29 mouse cellular contexts compared by ENCODE assay signal in genomic region chr7:28719650-28720049, GRCm38 (mm10). TPM values are rescaled to one million over a fixed set of nuclear protein-coding genes. Genes with fewer than 3 reads are reported as not detected.
DNase-seq lines count a peak whose midpoint lies in the region; TF ChIP-seq lines count a peak whose summit lies in the region.
"Had no signal": no experiment of that assay in that cellular context is flagged by ENCODE, and none has a peak within 500 bp of the region (broad histone marks: within the 10 kb centered on the region; RNA-seq: fewer than 3 reads in every experiment).

No protein-coding gene starts in this region.

- H3K27ac ChIP-seq in ES-Bruce4 (ENCODE audit: insufficient read depth, low read length), result peak overlapping the region; percentile 68
- H3K27ac ChIP-seq: embryonic facial prominence, embryonic 12.5 days; embryonic facial prominence, embryonic 15.5 days; forebrain, embryonic 10.5 days; forebrain, embryonic 12.5 days had no signal

- peak overlapping the region; percentile 45 for H3K4me2 ChIP-seq in myocyte (ENCODE audit: low read depth)
- H3K4me2 ChIP-seq: embryonic facial prominence, embryonic 12.5 days; embryonic facial prominence, embryonic 15.5 days; forebrain, embryonic 12.5 days had no signal

- peaks cover 8% of the 10 kb centered on the region for H3K9me3 ChIP-seq in ES-Bruce4 (replicated peaks; ENCODE audit: control insufficient read depth, insufficient read depth, low read length, poor library complexity, severe bottlenecking)
- H3K9me3 ChIP-seq: embryonic facial prominence, embryonic 12.5 days; embryonic facial prominence, embryonic 15.5 days; forebrain, embryonic 10.5 days; forebrain, embryonic 12.5 days had no signal

- peaks cover 6% of the 10 kb centered on the region for H3K4me1 ChIP-seq in ES-Bruce4 (ENCODE audit: control insufficient read depth, insufficient read depth, low read length)

- no peak for TF ChIP-seq EP300 in ES-Bruce4 (IDR thresholded peaks at IDR 0.05; ENCODE audit: insufficient read depth, low read depth, low read length)

- H3K4me3 ChIP-seq in ES-Bruce4 (ENCODE audit: low read depth, low read length) (no peak overlapping the region), myocyte (peak overlapping the region; percentile 64)
- H3K4me3 ChIP-seq: embryonic facial prominence, embryonic 12.5 days; embryonic facial prominence, embryonic 15.5 days; erythroblast, embryonic 14.5 days; forebrain, embryonic 10.5 days; forebrain, embryonic 12.5 days had no signal

- H3K36me3 ChIP-seq in ES-Bruce4 (ENCODE audit: control insufficient read depth, insufficient read depth, low read length, poor library complexity, severe bottlenecking) (0 out of 2 replicates have a peak, but pooled peaks cover 2% of the 10 kb centered on the region), myocyte (ENCODE audit: control insufficient read depth, insufficient read depth) (peaks cover 9% of the 10 kb centered on the region)
- H3K36me3 ChIP-seq: forebrain, embryonic 12.5 days; G1E had no signal

- DNase-seq in ES-CJ7 (ENCODE audit: low read depth, low spot score), result peak; percentile 62
- DNase-seq in R1 (ENCODE audit: low read depth, low spot score), result peak; percentile 69
- DNase-seq in urinary bladder, postnatal 14 days (ENCODE audit: low spot score), result no peak
- DNase-seq in liver, result no peak
- no peak for DNase-seq in left cerebral cortex, adult 18-20 months (ENCODE audit: low spot score in 2 of 2)
- DNase-seq: adrenal gland, adult 8-10 months; adrenal gland, postnatal 14 days; adrenal gland, postnatal 36 days; cerebellum, adult 11-12 months; cerebellum, adult 2 months; cerebellum, adult 9-10 months; cerebellum, postnatal 10 days; cerebellum, postnatal 25 days; embryo, embryonic 11 days had no signal

- H3K27me3 ChIP-seq in ES-Bruce4 (ENCODE audit: control insufficient read depth, insufficient read depth, low read length, poor library complexity, severe bottlenecking) (no peaks in the 10 kb centered on the region), myocyte (ENCODE audit: control insufficient read depth, insufficient read depth, insufficient read length) (no peaks in the 10 kb centered on the region)
- H3K27me3 ChIP-seq: embryonic facial prominence, embryonic 12.5 days; embryonic facial prominence, embryonic 15.5 days; forebrain, embryonic 12.5 days; Patski had no signal

- H3K9ac ChIP-seq in ES-Bruce4 (ENCODE audit: low read depth, poor library complexity, severe bottlenecking), result no peak overlapping the region
- H3K9ac ChIP-seq: embryonic facial prominence, embryonic 12.5 days; embryonic facial prominence, embryonic 15.5 days; forebrain, embryonic 12.5 days had no signal

- no peak for TF ChIP-seq POLR2A in ES-Bruce4 (IDR thresholded peaks at IDR 0.05; ENCODE audit: insufficient read depth, low read length)
- TF ChIP-seq POLR2A in myocyte (IDR thresholded peaks at IDR 0.05; ENCODE audit: insufficient read length, low read depth), result no peak

- no peak overlapping the region for H3ac ChIP-seq in myocyte (ENCODE audit: control insufficient read depth, insufficient read length)

- H3K79me2 ChIP-seq in myocyte (ENCODE audit: control insufficient read depth, insufficient read depth), result peaks cover 20% of the 10 kb centered on the region

- no peak for TF ChIP-seq CTCF in ES-Bruce4 (IDR thresholded peaks at IDR 0.05; ENCODE audit: low read depth, low read length)

TF ChIP-seq in myocyte, 11 proteins besides CTCF, POLR2A, EP300 and RAD21:
- TF ChIP-seq MYOG (IDR thresholded peaks at IDR 0.05; ENCODE audit: control insufficient read depth in 1 of 3, insufficient read depth in 1 of 3, insufficient read length in 2 of 3, low read depth in 2 of 3), result no peak
- TF ChIP-seq USF1 (IDR thresholded peaks at IDR 0.05; ENCODE audit: low read depth), result no peak
- TF ChIP-seq CEBPB (IDR thresholded peaks at IDR 0.05; ENCODE audit: insufficient read depth, poor library complexity, severe bottlenecking), result no peak
- TF ChIP-seq E2F4 (IDR thresholded peaks at IDR 0.05; ENCODE audit: insufficient read depth), result no peak
- TF ChIP-seq MYOD1 (IDR thresholded peaks at IDR 0.05; ENCODE audit: control insufficient read depth in 1 of 3, insufficient read length in 2 of 3, low read depth in 2 of 3), result no peak
- no peak for TF ChIP-seq TCF12 (IDR thresholded peaks at IDR 0.05; ENCODE audit: insufficient read depth, poor library complexity, severe bottlenecking)
- TF ChIP-seq MAX (IDR thresholded peaks at IDR 0.05; ENCODE audit: low read depth), result no peak
- TF ChIP-seq SRF (IDR thresholded peaks at IDR 0.05; ENCODE audit: control insufficient read depth, insufficient read length, low read depth), result no peak
- TF ChIP-seq REST (IDR thresholded peaks at IDR 0.05; ENCODE audit: insufficient read depth, insufficient read length), result no peak
- TF ChIP-seq TCF3 (IDR thresholded peaks at IDR 0.05; ENCODE audit: insufficient read length, low read depth), result no peak
- TF ChIP-seq POLR2AphosphoS2 (IDR thresholded peaks at IDR 0.05; ENCODE audit: insufficient read length, low read depth), result no peak

RNA-seq across cellular contexts. Expression of gene Fbxo17, which starts 3.0 kb away (rescaled TPM):
- polyA plus RNA-seq in ES-Bruce4 (2011; ENCODE audit: insufficient read depth, insufficient read length, low read depth, missing spikeins) (6.7 and 7.0 TPM in 2 replicates), myocyte (2012; fragmentation: generic; extraction: Trizol) (33.1 TPM)
- total RNA-seq in left cerebral cortex, adult 18-20 months (2021), result 1 to 10 TPM; 1.9 to 2.3 TPM
- polyA plus RNA-seq: G1E had no signal

RNA-seq across cellular contexts. Expression of gene Mrps12, which starts 22.0 kb away (rescaled TPM):
- polyA plus RNA-seq in ES-Bruce4 (2011; ENCODE audit: insufficient read depth, insufficient read length, low read depth, missing spikeins), result 53.5 and 60.9 TPM in 2 replicates
- 132 TPM for polyA plus RNA-seq in myocyte (2012; fragmentation: generic; extraction: Trizol)
- total RNA-seq in left cerebral cortex, adult 18-20 months (2021), result 10 to 100 TPM; 62.8 to 71.0 TPM

RNA-seq across cellular contexts. Expression of gene Sars2, which starts 22.1 kb away (rescaled TPM):
- polyA plus RNA-seq in ES-Bruce4 (2011; ENCODE audit: insufficient read depth, insufficient read length, low read depth, missing spikeins) (22.4 and 22.5 TPM in 2 replicates), myocyte (2012; fragmentation: generic; extraction: Trizol) (10.5 TPM)
- total RNA-seq in left cerebral cortex, adult 18-20 months (2021), result 10 to 100 TPM; 11.0 to 11.6 TPM

RNA-seq across cellular contexts. Expression of gene Fbxo27, which starts 27.0 kb away (rescaled TPM):
- 5.2 and 9.6 TPM in 2 replicates for polyA plus RNA-seq in ES-Bruce4 (2011; ENCODE audit: insufficient read depth, insufficient read length, low read depth, missing spikeins)
- not detected for polyA plus RNA-seq in myocyte (2012; fragmentation: generic; extraction: Trizol)
- 10 to 100 TPM; 24.6 TPM for total RNA-seq in left cerebral cortex, adult 18-20 months (2021)
- total RNA-seq: common myeloid progenitor, adult 5-6 weeks; G1E had no signal
- polyA plus RNA-seq: erythroblast, embryonic 14.5 days; G1E; Patski had no signal

RNA-seq across cellular contexts. Expression of gene Ccer2, which starts 36.3 kb away (rescaled TPM):
- polyA plus RNA-seq in ES-Bruce4 (2011; ENCODE audit: insufficient read depth, insufficient read length, low read depth, missing spikeins) (not detected in 2 replicates), myocyte (2012; fragmentation: generic; extraction: Trizol) (not detected)
- 1 to 10 TPM; 1.1 to 2.9 TPM for total RNA-seq in left cerebral cortex, adult 18-20 months (2021)
- total RNA-seq: adrenal gland, adult 18-20 months; adrenal gland, adult 8-10 months; adrenal gland, postnatal 14 days; adrenal gland, postnatal 36 days; common myeloid progenitor, adult 5-6 weeks; G1E had no signal
- polyA plus RNA-seq: activated CD4-positive, CD25-positive, alpha-beta regulatory T cell, adult 4 months; C2C12; erythroblast, embryonic 14.5 days; forebrain, embryonic 10.5 days; forebrain, embryonic 12.5 days; forebrain, embryonic 14.5 days; forebrain, embryonic 16.5 days; G1E; Patski had no signal

Comparison
In these comparisons a context has a peak if more than half of its experiments do, and no peak if none do; other contexts are left out.
1. DNase-seq: peak in ES-CJ7 (single experiment) and R1 (single experiment); none in urinary bladder, postnatal 14 days (single experiment), liver (single experiment) and left cerebral cortex, adult 18-20 months (0 of 2).